In the genomic region with DNA sequence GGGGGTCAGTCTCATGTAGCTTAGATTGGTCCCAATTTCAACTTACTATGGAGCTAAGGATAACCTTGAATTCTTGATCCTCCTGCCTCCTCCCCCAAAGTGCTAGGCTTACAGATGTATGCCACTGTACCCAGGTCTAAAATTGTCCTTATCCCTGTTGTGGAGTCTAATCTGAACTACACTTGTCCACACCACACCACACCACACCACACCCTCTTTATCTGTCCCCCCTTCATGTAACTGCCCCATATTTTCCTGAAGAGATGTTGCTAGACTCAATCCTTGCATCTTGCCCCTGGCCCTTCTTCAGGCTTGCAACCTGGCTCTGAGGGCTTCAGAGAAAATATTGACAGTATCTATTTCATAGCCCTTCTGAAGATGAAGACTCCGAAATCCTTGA, we compare ENCODE assay signal across 18 mouse cellular contexts.
"Had no signal": no experiment of that assay in that cellular context is flagged by ENCODE, and none has a peak within 500 bp of the region (broad histone marks: within the 10 kb centered on the region; RNA-seq: fewer than 3 reads in every experiment).

No protein-coding gene starts in this region.

- H3K27ac ChIP-seq: kidney, postnatal 0 days; limb, embryonic 12.5 days; lung, embryonic 15.5 days; macrophage; midbrain, embryonic 10.5 days; midbrain, embryonic 15.5 days; neural tube, embryonic 13.5 days; stomach, embryonic 15.5 days had no signal

- H3K4me2 ChIP-seq: limb, embryonic 12.5 days; lung, embryonic 15.5 days; midbrain, embryonic 15.5 days; neural tube, embryonic 13.5 days; stomach, embryonic 15.5 days had no signal

- H3K9me3 ChIP-seq: limb, embryonic 12.5 days; lung, embryonic 15.5 days; midbrain, embryonic 10.5 days; midbrain, embryonic 15.5 days; neural tube, embryonic 13.5 days; stomach, embryonic 15.5 days had no signal

- DNase-seq: kidney, adult 11 months; kidney, adult 9 months; kidney, postnatal 36 days; layer of hippocampus, adult 9-11 months; layer of hippocampus, postnatal 36 days; lung, postnatal 14 days; retina, postnatal 1 day; right cerebral cortex, postnatal 14 days; thymus, adult 2 months; thymus, postnatal 25 days had no signal

- H3K4me3 ChIP-seq: limb, embryonic 12.5 days; lung, embryonic 15.5 days; midbrain, embryonic 10.5 days; midbrain, embryonic 15.5 days; neural tube, embryonic 13.5 days; stomach, embryonic 15.5 days had no signal

- H3K9ac ChIP-seq: limb, embryonic 12.5 days; lung, embryonic 15.5 days; midbrain, embryonic 15.5 days; neural tube, embryonic 13.5 days; stomach, embryonic 15.5 days had no signal

- ATAC-seq: midbrain, embryonic 15.5 days had no signal

- H3K36me3 ChIP-seq: limb, embryonic 12.5 days; lung, embryonic 15.5 days; midbrain, embryonic 10.5 days; midbrain, embryonic 15.5 days; neural tube, embryonic 13.5 days; stomach, embryonic 15.5 days had no signal

- H3K4me1 ChIP-seq: lung, embryonic 15.5 days; stomach, embryonic 15.5 days had no signal
